Mouse (Mus musculus) heart, postnatal 0 days (tissue): ENCODE results near the gene Pofut2.

ENCODE experiments used
- CTCF ChIP-seq: IDR thresholded peaks from 2 replicates; pipeline ENCODE4 v1.5.1; 2016; ENCODE audit warnings: antibody characterized with exemption, control low read depth, low read depth
- EP300 ChIP-seq: IDR thresholded peaks from 2 replicates; pipeline ENCODE4 v1.6.1; 2016; ENCODE audit warnings: antibody characterized with exemption, low read depth

DNA sequence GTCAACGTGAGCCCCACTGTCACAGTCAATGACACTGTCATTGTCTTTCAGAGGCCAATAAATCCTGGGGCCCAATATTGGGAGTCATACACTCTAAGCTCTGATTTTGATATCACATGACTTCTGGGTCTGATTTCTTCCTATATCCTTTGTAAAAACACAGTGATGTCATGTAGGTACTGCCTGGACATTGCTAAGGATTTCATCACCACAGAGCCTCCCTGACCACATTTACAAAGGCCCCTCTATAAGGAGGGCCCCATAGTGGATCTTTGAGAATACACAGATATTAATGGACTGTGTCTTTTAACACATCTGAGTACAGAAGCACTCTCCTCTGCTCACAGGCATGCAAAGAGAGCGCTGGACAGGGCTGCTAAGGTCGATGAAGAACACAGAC, 16.6 kb upstream of the Pofut2 start:
- no peak for TF ChIP-seq CTCF
- no peak for TF ChIP-seq EP300
